Mouse (Mus musculus) kidney, adult 8-10 months (tissue): ENCODE measurements around the gene Col11a2.
"Not testable (repeated sequence)": the region's sequence is repeated elsewhere in the genome, so short reads cannot be mapped to it uniquely, and the experiment has no call there.

Experiments
- DNase-seq, 2 experiments: peaks; one replicate each; pipeline ENCODE4 v3.0.0; 2022

Gene Col11a2

DNA sequence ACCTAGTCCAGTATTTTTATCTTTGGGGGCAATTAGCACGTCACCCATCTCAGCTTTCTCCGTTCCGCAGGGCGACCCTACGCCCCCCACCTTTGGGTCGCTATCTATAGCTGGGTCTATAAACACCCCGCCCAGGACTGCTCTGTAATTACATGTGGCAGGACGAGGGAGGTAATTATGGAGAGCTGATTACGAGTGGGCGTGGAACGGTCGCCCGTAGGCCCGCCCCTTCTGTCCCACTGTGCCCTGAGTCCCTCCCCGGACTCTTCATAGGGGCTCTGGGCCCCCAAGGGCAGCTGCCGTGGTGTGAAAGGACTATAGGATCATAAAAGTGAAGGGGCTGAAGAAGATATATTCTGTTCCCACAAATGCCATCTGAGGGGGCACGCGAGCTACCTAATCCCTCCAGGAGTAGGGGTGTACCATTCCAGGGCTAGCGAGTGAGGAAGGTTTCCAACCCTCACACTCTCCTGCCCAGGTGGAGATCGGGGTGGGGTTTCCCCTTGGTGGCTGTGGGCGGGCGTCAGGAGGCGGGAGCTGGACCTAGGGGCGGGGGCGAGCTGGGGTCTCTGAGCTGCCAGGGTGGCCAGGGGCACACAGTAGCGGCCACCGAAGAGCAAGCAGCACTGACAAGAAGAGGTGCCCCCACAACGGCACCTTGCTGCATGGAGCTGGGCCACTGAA, at the start of gene Col11a2:
Gene Col11a2, plus strand, starts transcription at position 560 of the 684 bp plus-strand sequence.
- DNase-seq, result peak in 1 of 2 experiments; percentile 9

DNA sequence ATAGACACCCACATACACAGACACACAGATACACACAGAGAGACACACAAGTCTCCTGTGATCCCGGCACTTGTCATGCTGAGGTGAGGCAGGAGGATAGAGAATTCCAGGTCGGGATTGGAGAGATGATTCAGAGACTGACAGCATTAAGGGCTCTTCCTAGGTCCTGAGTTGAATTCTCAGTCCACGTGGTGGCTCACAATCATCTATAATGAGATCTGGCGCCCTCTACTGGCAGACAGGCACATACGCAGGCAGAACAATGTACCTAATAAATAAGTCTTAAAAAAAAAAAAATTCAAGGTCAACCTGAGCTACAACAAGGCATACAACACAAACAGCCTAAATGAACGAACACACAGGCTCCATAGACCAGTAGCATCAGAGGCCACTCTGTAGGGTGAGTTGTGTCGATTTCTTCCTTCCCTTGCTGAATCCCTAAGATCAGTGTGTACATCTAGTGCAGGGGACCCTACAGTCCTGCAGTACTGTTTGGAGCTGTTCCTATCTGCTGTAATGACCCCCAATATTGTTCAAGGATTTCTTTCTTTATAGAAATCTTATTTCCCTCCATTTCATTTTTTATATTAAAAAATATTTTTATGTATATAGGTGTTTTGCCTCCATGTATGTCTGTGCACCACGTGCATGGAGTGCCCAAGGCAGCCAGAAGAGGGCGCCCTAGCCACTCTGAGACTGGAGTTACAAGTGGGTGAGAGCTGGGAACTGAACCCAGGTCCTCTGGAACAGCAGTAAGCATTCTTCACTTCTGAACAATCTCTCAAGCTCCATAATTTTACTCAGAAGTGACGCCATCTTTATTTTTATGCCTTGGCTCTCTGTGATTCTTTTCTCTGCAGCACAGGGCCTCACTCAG, 47.2 kb upstream of the Col11a2 start:
- peak; percentile 41 to 49 for DNase-seq

GRCm38 (mm10) chr17:33994959-33995358, 44.3 kb upstream of the Col11a2 start:
- no peak for DNase-seq

DNA sequence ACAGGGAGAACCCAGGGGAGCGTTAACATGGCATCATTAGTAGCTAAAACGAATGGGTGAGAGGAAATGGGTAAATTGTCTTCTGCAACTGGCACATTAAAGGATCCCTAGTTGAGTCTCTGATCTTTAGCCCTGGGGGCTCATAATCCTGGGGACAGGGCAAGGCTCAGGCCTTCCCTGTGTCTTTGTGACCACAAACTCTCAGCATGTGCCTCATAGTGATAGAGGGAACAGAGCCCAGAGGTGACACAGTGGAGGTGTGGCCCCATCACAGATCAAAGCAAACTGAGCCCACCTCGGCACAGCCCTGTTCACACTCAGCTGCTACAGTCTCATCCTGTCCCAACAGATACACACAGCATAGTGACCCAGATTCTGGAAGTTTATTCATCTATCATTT, 43.6 kb upstream of the Col11a2 start:
- DNase-seq, result no peak

- DNase-seq, result not testable (repeated sequence)
Measured at GRCm38 (mm10) chr17:33997025-33997424, 42.2 kb upstream of the Col11a2 start.

DNA sequence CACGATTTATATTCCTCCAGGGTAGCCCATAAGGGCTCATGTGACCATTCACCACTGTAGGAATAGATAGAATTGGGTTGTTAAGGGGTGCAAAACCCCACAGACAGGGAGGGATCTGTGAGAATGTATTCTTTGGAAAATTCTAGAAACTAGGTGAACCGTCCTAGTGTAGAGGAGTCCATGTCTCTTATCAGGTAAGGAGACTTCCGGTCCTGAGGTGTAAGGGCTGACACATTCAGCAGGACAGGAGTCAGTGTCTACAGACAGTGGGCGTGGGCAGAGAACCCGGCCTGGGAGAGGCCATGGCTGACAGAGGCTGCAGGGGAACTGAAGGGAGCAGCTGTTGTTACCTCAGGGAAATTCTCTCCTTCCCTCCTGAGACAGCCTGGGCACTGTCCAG, 40.5 kb upstream of the Col11a2 start:
- not testable (repeated sequence) for DNase-seq

GRCm38 (mm10) chr17:33999341-34000149, 39.7 kb upstream of the Col11a2 start:
- peak in 1 of 2 experiments; percentile 35 for DNase-seq

GRCm38 (mm10) chr17:34000150-34000537, 39.1 kb upstream of the Col11a2 start, which contains the start of gene H2-K1:
TSS of gene H2-K1 (minus strand) at chr17:34000347.
- peak; percentile 94 to 95 for DNase-seq

DNA sequence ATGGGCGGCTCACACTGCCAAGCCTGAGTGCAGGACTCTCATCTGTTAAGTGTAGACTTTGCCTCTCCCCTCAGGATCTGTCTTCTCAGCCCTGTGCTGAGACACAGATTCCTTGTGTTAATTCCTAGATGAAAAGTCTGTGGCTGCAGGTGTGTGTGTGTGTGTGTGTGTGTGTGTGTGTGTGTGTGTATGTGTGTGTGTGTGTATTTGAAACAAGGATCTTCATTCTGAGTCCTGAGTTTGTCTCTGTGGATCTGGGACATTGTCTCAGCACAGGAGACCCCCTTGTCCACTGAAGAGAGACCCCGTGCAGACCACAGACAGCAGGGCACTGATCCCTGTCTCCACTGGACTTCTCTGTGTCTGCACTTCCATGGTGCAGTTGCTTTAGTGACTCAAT, 38.4 kb upstream of the Col11a2 start:
- DNase-seq, result not testable (repeated sequence)

DNA sequence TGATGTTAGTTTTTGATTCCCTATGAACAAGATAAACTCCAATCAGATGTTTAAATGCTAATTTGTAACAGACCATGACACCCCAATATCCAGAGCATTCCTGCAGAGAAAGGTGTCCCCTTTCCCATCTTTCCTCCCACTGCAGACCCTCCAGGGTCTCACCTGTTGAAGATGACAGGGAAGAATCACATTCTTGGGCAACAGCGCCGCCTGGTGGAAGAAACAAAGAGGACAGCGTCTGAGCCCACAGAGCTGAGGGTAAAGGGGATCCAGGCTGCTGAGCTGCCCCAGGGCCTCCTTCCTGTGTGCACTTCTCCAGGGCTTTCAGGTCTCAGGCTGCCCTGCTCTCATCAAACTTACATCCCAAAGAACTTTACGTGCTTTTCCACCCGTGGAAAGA, 35.8 kb upstream of the Col11a2 start:
- DNase-seq, result no peak

DNA sequence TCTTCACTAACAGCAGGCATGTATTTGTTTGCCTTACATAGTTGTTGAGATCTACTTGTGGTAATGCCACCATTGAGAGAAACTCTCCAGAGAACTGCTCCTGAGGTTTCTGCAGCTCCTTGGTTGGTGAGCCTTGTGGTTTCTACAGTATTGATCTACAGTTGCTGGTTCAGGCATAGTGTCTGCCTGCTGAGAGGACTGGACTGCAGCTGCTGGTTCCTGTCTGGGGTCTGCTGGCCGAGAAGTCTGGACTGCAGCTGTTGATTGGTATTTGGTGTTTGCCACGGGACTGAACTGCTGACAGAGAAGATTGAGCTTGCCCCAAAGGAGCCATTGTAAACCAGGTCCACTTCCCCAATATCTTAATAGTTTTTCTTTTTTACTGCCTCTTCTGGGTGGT, 32.7 kb upstream of the Col11a2 start:
- DNase-seq, result no peak

DNA sequence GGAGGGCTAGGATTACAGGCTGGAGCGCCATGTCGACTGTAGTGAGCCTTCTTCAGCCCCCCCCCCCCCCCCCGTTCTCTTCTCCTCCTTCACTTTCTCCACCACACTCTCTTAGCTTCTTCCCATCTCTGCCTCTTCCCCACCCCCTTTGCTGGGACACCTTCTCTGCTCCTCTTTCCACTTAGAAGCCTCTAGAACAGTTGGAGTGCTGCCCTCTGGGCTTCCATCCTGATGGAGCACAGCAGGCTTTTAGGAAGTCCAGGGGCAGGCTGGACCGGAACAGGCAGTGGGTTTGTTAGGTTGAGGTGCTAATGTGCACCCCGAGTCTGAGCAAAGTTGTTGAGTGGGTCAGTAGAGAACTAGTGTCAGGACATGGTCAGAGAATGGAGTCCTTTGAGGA, 29.1 kb upstream of the Col11a2 start:
- DNase-seq, result no peak

DNA sequence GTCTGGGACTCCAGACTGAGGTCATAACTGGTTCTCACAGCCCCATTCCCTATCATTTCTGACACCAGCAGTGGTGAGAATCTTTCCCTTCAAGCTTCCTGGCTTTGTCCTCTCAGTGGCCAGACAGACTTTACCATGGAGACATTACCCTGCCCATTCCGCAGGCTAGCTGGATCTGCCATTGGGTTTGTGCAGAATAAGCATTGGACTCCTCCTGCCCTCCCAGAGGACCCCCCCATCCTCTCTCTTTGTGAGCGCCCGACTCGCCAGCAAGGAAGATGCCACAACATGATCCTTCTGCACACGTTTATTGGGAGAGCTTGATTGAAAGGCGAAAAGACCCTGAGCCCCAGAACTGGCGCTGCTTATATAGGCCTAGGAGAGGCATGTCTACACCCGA, 25.8 kb upstream of the Col11a2 start:
- no peak for DNase-seq

- no peak for DNase-seq
Measured at GRCm38 (mm10) chr17:34021539-34022413, 17.5 kb upstream of the Col11a2 start.

DNA sequence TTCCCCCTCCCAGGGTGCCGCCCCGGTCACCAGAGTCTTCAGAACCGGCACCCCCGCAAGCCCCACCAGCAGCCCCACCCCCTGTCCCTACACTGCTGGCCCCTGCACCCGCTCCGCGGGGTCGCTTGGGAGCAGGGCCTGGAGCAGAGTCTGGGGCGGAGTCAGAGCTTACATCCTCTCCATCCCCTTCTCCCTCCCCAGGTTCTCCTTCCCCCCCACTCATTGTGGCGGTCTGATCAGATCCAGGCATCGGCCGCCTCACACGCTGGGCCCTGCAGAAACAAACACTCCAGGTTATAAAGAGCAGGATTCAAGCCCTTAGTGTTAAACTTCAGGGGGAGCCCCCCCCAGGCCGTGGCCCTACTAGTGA, 16.8 kb upstream of the Col11a2 start:
- DNase-seq, result no peak

GRCm38 (mm10) chr17:34022987-34023386, 16.2 kb upstream of the Col11a2 start:
- DNase-seq, result no peak

DNA sequence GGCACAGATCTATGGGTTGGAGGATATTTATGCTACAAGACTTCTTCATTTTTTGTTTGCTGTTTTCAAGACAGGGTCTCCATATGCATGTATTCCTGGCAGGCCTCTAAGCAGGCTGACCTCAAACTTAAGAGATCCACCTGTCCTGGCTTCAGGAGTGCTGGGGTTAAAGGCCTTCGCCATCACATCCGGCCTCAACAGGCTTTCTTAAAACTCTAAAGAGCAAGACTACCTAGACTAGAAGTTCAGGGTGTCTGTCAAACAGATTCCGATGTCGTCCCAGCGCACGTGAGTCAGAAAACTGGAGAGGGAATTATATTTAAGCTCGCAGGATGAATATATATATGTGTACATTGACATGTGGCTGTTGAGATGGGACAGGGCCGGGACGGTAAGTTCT, 15.6 kb upstream of the Col11a2 start:
- DNase-seq, result no peak

GRCm38 (mm10) chr17:34024317-34024821, 14.9 kb upstream of the Col11a2 start, which contains the start of gene Ring1:
TSS of gene Ring1 (minus strand) at chr17:34024680.
- peak; percentile 67 to 79 for DNase-seq

GRCm38 (mm10) chr17:34024861-34025755, 14.1 kb upstream of the Col11a2 start:
- DNase-seq, result no peak

- no peak for DNase-seq
Measured at GRCm38 (mm10) chr17:34025756-34026151, 13.5 kb upstream of the Col11a2 start.

GRCm38 (mm10) chr17:34026221-34026620, 13.0 kb upstream of the Col11a2 start:
- peak in 1 of 2 experiments; percentile 15 for DNase-seq
